Mouse (Mus musculus): ENCODE measurements at regions not wholly inside any gene's neighbourhood (a gene's known extent, or its start where the extent isn't known, plus 50 kb on each side); places are given as distances from the start of the nearest gene placed in this dataset.
A peak's percentile ranks its signal among the peaks of the same experiment; 100 is the strongest.

DNA sequence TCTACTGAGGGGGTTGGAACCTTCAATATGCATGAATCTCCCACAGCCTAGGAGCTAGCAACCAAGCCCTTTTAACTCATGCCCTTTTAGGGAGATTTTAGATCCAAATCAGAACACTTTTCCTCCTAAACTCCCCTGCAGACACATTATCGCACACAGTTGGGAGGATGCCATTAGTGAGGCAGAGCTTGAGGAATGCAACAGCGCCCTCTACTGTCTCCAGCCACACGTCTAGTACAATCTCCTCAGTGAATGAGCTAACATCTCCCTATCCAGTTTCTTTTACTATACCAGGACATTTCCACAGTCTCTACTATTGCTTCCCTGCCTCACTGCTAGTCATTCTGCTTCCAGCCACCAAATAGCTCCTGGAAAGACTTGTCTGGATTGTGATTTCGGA, 59.3 kb downstream of the 1700080O16Rik start:
- peak; percentile 48 for DNase-seq (ENCODE audit: low spot score)

DNA sequence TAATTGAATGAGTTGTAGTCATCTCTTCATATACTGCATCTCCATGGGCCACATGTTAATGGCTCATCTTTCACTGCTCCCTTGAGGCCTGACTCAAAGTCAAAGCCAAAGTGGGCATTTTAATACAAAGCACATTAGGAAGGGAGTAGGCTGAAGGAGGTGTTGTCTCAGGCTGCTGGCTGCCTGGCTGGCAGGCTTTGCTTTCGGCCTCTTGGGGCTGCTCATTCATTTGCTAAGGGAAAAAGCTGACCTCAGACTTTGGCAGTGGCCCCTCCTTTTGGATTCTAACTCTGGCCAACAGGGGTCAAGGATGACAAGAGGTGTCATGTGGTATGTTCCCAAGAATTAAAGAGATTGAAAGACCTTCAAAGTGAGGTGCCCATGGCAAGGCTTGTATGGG, 61.0 kb downstream of the 1700080O16Rik start:
- DNase-seq (ENCODE audit: low spot score), result no peak

DNA sequence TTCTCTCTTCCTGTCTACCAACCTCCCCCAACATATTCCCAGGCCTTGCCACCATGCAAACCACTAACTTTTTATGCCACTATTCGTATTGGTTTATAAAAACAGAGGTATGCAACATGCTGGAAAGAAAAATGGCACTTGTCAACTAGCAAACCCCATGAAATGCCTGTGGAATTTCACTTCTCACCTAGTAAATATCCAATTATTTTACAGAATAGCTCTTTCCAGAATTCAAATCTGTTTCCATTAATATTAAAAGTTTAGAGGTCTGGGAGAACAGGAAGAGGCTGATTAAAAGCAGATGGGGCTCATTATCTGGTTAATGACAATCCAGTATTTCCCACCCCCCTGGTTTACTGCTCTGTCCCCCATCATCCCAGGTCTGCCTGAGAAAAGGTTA, 62.0 kb downstream of the 1700080O16Rik start:
- no peak for DNase-seq (ENCODE audit: low spot score)

DNA sequence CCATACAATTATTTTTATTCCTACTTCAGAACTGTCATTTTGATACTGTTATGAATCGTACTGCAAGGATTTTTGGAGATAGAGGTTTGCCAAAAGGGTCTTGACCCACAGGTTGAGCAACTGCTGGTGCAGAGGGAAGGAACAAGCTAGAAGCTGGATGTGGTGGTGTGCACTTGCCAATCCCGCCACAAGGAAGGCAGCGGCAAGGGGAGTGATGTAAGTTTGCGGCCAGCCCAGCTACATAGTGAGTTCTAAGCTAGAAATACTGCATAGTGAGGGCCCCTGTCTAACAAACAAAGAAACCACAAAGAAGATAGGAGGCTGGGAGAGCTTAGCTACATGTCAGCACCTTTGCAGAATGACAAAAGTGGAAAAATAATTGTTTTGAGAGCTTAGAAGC, 74.1 kb downstream of the 1700080O16Rik start:
- no peak for DNase-seq (ENCODE audit: low spot score)

DNA sequence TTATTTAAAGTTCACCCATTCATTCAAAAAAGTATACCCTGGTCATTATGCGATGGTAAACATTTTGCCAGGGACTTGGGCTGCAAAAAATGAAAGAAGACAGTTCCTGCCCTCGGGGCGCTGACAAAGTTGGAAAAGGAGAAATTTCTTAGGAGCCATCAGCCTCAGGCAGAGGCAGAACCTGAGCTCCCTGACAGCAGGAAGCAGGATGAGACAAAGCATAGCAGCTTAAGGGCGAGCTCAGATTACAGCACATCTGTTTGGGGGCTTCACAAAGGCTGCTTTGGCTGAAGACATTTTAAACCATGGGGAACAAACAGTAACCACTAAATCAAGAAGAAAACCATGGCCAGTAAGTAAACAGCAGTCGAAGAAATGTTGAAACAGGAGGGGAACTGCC, 75.5 kb downstream of the 1700080O16Rik start:
- no peak for DNase-seq (ENCODE audit: low spot score)

DNA sequence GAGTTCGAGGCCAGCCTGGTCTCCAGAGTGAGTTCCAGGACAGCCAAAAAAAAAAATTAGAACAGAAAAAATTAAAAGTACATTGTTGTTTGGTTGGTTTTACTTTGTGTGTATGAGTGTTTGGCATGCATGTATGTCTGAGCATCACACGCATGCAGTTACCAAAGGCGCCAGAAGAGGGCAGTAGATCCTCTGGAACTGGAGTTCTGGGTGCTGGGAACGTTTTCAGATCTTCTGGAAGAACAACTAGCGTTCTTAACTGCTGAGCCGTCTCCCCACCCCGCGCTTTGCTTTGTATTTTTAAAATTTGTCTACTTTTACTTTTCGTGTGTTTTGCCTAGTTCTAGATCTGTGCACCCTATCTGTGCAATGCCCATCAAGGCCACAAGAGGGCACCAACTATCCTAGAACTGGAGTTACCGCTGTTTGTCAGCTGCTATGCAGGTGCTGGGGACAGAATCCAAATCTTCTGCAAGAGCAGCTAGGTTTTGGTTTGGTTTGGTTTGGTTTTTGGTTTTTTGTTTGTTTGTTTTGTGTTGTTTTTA, 76.9 kb downstream of the 1700080O16Rik start:
- DNase-seq (ENCODE audit: low spot score), result no peak

DNA sequence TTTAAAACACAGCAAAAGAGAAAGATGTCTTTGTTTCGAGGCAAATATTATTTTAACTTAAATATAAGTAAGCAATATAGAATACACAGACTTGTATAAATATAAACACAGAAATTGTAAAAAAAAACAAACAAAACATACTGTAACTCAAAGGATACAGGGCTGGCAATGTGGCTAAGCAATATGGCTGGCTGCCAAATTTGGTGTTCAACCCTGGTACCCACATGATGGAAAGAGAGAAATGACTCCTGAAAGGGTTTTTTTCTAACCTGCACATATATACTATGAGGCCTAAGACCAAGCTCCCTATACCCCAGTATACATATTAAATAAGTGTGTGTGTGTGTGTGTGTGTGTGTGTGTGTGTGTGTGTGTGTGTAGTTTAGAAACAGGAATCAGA, 79.9 kb downstream of the 1700080O16Rik start:
- DNase-seq (ENCODE audit: low spot score), result no peak

DNA sequence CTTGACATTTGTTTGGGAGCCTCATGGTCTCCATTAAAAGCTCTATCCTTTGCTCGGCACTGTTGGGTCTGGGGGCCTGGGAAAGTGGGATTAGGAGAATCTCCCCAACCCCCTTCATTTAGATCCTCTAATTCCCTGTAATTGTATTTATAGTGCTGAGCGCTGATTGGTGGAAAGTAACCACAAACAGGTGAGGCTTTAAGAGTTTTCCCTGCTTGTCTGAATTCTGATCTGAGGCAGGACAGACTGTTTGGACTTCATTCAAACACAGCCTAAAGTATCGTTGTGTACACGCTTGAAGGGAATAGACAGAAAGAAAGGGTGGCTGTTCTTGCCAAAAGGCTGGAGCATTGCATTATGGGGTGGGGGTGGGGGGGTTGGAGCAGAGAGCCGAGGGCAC, 85.1 kb upstream of the Usp26 start:
- no peak for DNase-seq (ENCODE audit: low spot score)

Measured in left cerebral cortex, adult 11 months (tissue).